Mouse (Mus musculus): ENCODE results near the gene Immt. TPM values are rescaled to one million over a fixed set of nuclear protein-coding genes. Genes with fewer than 3 reads are reported as not detected.
"Not testable (repeated sequence)": the region's sequence is repeated elsewhere in the genome, so short reads cannot be mapped to it uniquely, and the experiment has no call there.

The Immt gene
- polyA plus RNA-seq, 1 experiment from 2014 or later = 88.9 TPM

GRCm38 (mm10) chr6:71909384-71909783 lies 78.3 kb downstream of the Immt start:
- 0 out of 2 replicates have a peak, but pooled peaks cover 6% of the 10 kb centered on the region for H3K36me3 ChIP-seq (ENCODE audit: insufficient read depth, low read length)
- H3K9ac ChIP-seq (replicated peaks; ENCODE audit: low read depth) = peak overlapping the region; percentile 37; the same call in 1 of the 2 replicates
- peak overlapping the region; percentile 62 for H3K4me2 ChIP-seq (replicated peaks; ENCODE audit: low read depth, low read length)
- ATAC-seq = peak; percentile 1; the same call in 1 of the 2 replicates
- no peaks in the 10 kb centered on the region for H3K9me3 ChIP-seq (ENCODE audit: low read length)
- H3K4me3 ChIP-seq (ENCODE audit: low read depth, low read length) = peak overlapping the region; percentile 61
- WGBS = 17% methylated on average over 10 of the region's 10 CpGs
- TF ChIP-seq CTCF (IDR thresholded peaks at IDR 0.05) = no peak
- no peak for TF ChIP-seq EP300 (IDR thresholded peaks at IDR 0.05)
- 0 out of 2 replicates have a peak, but pooled peaks cover 4% of the 10 kb centered on the region for H3K4me1 ChIP-seq (ENCODE audit: insufficient read depth, low read depth, low read length)
- H3K27me3 ChIP-seq (replicated peaks; ENCODE audit: insufficient read depth, low read length) = no peaks in the 10 kb centered on the region
- no peak for DNase-seq (ENCODE audit: low spot score)
- H3K27ac ChIP-seq (ENCODE audit: low read length) = no peak overlapping the region

DNA sequence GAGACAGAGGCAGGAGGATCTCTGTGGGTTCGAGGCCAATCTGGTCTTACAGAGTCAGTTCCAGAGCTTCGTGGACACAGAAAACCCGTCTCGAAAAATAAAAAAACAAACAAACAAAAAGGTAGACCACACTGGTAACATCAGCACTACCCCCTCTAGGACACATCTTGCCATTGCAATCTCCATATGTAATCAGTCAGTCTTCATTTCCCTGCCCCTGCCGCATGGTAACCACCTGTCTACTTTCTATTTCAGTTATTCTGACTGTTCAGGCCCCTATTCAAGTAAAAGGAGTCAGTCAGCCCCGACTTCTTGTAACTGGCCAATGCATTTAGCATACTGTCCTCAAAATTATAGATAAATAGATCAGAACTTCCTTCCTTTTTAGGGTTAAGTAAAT lies 78.7 kb downstream of the Immt start:
- Histone ChIP-seq H3K9me3 (ENCODE audit: low read length) (no peaks in the 10 kb centered on the region), H3K27ac (ENCODE audit: low read length) (no peak overlapping the region), H3K4me3 (ENCODE audit: low read depth, low read length) (peak overlapping the region; percentile 61; the same call in 1 of the 2 replicates), H3K9ac (replicated peaks; ENCODE audit: low read depth) (no peak overlapping the region), H3K27me3 (replicated peaks; ENCODE audit: insufficient read depth, low read length) (no peaks in the 10 kb centered on the region), H3K36me3 (ENCODE audit: insufficient read depth, low read length) (0 out of 2 replicates have a peak, but pooled peaks cover 6% of the 10 kb centered on the region), H3K4me1 (ENCODE audit: insufficient read depth, low read depth, low read length) (0 out of 2 replicates have a peak, but pooled peaks cover 4% of the 10 kb centered on the region), H3K4me2 (replicated peaks; ENCODE audit: low read depth, low read length) (peak overlapping the region; percentile 62; the same call in 1 of the 2 replicates)
- TF ChIP-seq EP300 (IDR thresholded peaks at IDR 0.05) (no peak), CTCF (IDR thresholded peaks at IDR 0.05) (0 out of 2 replicates have a peak, but pooled peaks have one; percentile 27)
- 63% methylated on average over 6 of the region's 6 CpGs for WGBS
- ATAC-seq (no peak), DNase-seq (ENCODE audit: low spot score) (no peak)

- TF ChIP-seq EP300 (IDR thresholded peaks at IDR 0.05) = no peak
- TF ChIP-seq CTCF (IDR thresholded peaks at IDR 0.05) = no peak
- Histone ChIP-seq H3K4me1 (ENCODE audit: insufficient read depth, low read depth, low read length) (0 out of 2 replicates have a peak, but pooled peaks cover 4% of the 10 kb centered on the region), H3K27ac (ENCODE audit: low read length) (no peak overlapping the region), H3K9me3 (ENCODE audit: low read length) (no peaks in the 10 kb centered on the region), H3K4me3 (ENCODE audit: low read depth, low read length) (no peak overlapping the region), H3K4me2 (replicated peaks; ENCODE audit: low read depth, low read length) (no peak overlapping the region), H3K36me3 (ENCODE audit: insufficient read depth, low read length) (0 out of 2 replicates have a peak, but pooled peaks cover 3% of the 10 kb centered on the region), H3K27me3 (replicated peaks; ENCODE audit: insufficient read depth, low read length) (no peaks in the 10 kb centered on the region), H3K9ac (replicated peaks; ENCODE audit: low read depth) (no peak overlapping the region)
- WGBS = 51% methylated on average over 5 of the region's 5 CpGs
- no peak for DNase-seq (ENCODE audit: low spot score)
- ATAC-seq = no peak
Observed at GRCm38 (mm10) chr6:71911686-71912450, 80.7 kb downstream of the Immt start.

GRCm38 (mm10) chr6:71920752-71921151 lies 89.6 kb downstream of the Immt start:
- no peak for DNase-seq (ENCODE audit: low spot score)
- Histone ChIP-seq H3K27me3 (replicated peaks; ENCODE audit: insufficient read depth, low read length) (no peaks in the 10 kb centered on the region), H3K9ac (replicated peaks; ENCODE audit: low read depth) (no peak overlapping the region), H3K4me2 (replicated peaks; ENCODE audit: low read depth, low read length) (no peak overlapping the region), H3K36me3 (ENCODE audit: insufficient read depth, low read length) (0 out of 2 replicates have a peak, but pooled peaks cover 4% of the 10 kb centered on the region), H3K4me1 (ENCODE audit: insufficient read depth, low read depth, low read length) (no peaks in the 10 kb centered on the region), H3K9me3 (ENCODE audit: low read length) (no peaks in the 10 kb centered on the region), H3K4me3 (ENCODE audit: low read depth, low read length) (no peak overlapping the region), H3K27ac (ENCODE audit: low read length) (no peak overlapping the region)
- 91% methylated on average over 7 of the region's 7 CpGs for WGBS
- TF ChIP-seq EP300 (IDR thresholded peaks at IDR 0.05) (no peak), CTCF (IDR thresholded peaks at IDR 0.05) (no peak)
- no peak for ATAC-seq

- ATAC-seq; H3K4me3 ChIP-seq (ENCODE audit: low read depth, low read length); H3K9me3 ChIP-seq (ENCODE audit: low read length); H3K27ac ChIP-seq (ENCODE audit: low read length); H3K4me2 ChIP-seq (replicated peaks; ENCODE audit: low read depth, low read length); H3K27me3 ChIP-seq (replicated peaks; ENCODE audit: insufficient read depth, low read length); DNase-seq (ENCODE audit: low spot score); H3K4me1 ChIP-seq (ENCODE audit: insufficient read depth, low read depth, low read length); H3K9ac ChIP-seq (replicated peaks; ENCODE audit: low read depth); H3K36me3 ChIP-seq (ENCODE audit: insufficient read depth, low read length): not testable (repeated sequence)
- WGBS = 86% methylated on average over 5 of the region's 5 CpGs
Observed at GRCm38 (mm10) chr6:71925233-71925632, 94.1 kb downstream of the Immt start.

Other genes starting within 250 kb of the Immt start
- 23.8 and 24.4 TPM in 2 replicates for gene Kdm3a, start 198.3 kb upstream of the Immt start, polyA plus RNA-seq (2015; fragmentation: Nextera tagmentation; extraction: Ambion mirVana)
- 12.6 and 13.4 TPM in 2 replicates for gene Reep1, start 123.8 kb upstream of the Immt start, polyA plus RNA-seq (2015; fragmentation: Nextera tagmentation; extraction: Ambion mirVana)
- gene Mrpl35, start 4.4 kb upstream of the Immt start, polyA plus RNA-seq (2015; fragmentation: Nextera tagmentation; extraction: Ambion mirVana) = 37.8 and 38.7 TPM in 2 replicates
- 25.0 and 27.8 TPM in 2 replicates for gene Ptcd3, start 77.4 kb downstream of the Immt start, polyA plus RNA-seq (2015; fragmentation: Nextera tagmentation; extraction: Ambion mirVana)
- gene Polr1a, start 77.7 kb downstream of the Immt start, polyA plus RNA-seq (2015; fragmentation: Nextera tagmentation; extraction: Ambion mirVana) = 6.1 and 7.6 TPM in 2 replicates

Data from lung, postnatal 0 days (tissue).